Comparison of ENCODE assay signal across 8 mouse cellular contexts in genomic region chr2:167634338-167634770, GRCm38 (mm10). TPM values are rescaled to one million over a fixed set of nuclear protein-coding genes. Genes with fewer than 3 reads are reported as not detected.
DNase-seq lines count a peak whose midpoint lies in the region; ATAC-seq and TF ChIP-seq lines count a peak whose summit lies in the region.

No protein-coding gene starts in this region.

- no peaks in the 10 kb centered on the region for H3K27me3 ChIP-seq in kidney, embryonic 14.5 days (ENCODE audit: control insufficient read depth, insufficient read depth, low read length)
- H3K27me3 ChIP-seq in limb, embryonic 15.5 days, result no peaks in the 10 kb centered on the region

- peak overlapping the region; percentile 38 for H3K4me3 ChIP-seq in bone marrow macrophage, adult 2 months (ENCODE audit: insufficient read depth, low read length)
- H3K4me3 ChIP-seq in embryonic fibroblast, embryonic 13.5 days (ENCODE audit: insufficient read depth, low read length), result 0 out of 2 replicates have a peak overlapping the region, but pooled peaks have one; percentile 18
- peak overlapping the region; percentile 20 for H3K4me3 ChIP-seq in kidney, embryonic 14.5 days (ENCODE audit: low read length)
- H3K4me3 ChIP-seq in limb, embryonic 15.5 days, result peak overlapping the region; percentile 36

- peak overlapping the region; percentile 63 for H3K27ac ChIP-seq in bone marrow macrophage, adult 2 months (ENCODE audit: insufficient read depth, low read depth, low read length)
- H3K27ac ChIP-seq in embryonic fibroblast, embryonic 13.5 days (ENCODE audit: insufficient read depth, low read length), result peak overlapping the region; percentile 70
- H3K27ac ChIP-seq in kidney, embryonic 14.5 days (ENCODE audit: low read depth, low read length), result no peak overlapping the region
- peak overlapping the region; percentile 83 for H3K27ac ChIP-seq in limb, embryonic 15.5 days

- DNase-seq in A20 (ENCODE audit: low read depth, low spot score), result peak; percentile 99
- DNase-seq in heart, adult 9 months (ENCODE audit: low spot score in 2 of 2), result peak; percentile 93 to 97
- peak; percentile 87 to 90 for DNase-seq in monocyte, adult 2 months (ENCODE audit: low read depth in 1 of 2, low spot score in 2 of 2)
- peak; percentile 96 to 98 for DNase-seq in spleen, postnatal 36 days (ENCODE audit: low spot score in 2 of 2)

- H3K4me1 ChIP-seq in bone marrow macrophage, adult 2 months (ENCODE audit: control insufficient read depth, insufficient read depth, low read length), result peaks cover 31% of the 10 kb centered on the region
- H3K4me1 ChIP-seq in embryonic fibroblast, embryonic 13.5 days (ENCODE audit: control insufficient read depth, insufficient read depth, low read length), result peaks cover 11% of the 10 kb centered on the region; the same call in 1 of the 2 replicates
- peaks cover 20% of the 10 kb centered on the region for H3K4me1 ChIP-seq in kidney, embryonic 14.5 days (ENCODE audit: control insufficient read depth, insufficient read depth, low read length)
- H3K4me1 ChIP-seq in limb, embryonic 15.5 days, result peaks cover 38% of the 10 kb centered on the region

- H3K36me3 ChIP-seq in kidney, embryonic 14.5 days (ENCODE audit: control insufficient read depth, insufficient read depth, low read length), result no peaks in the 10 kb centered on the region
- H3K36me3 ChIP-seq in limb, embryonic 15.5 days, result no peaks in the 10 kb centered on the region

- peak overlapping the region; percentile 37 for H3K4me2 ChIP-seq in kidney, embryonic 14.5 days (replicated peaks; ENCODE audit: low read depth, low read length)
- H3K4me2 ChIP-seq in limb, embryonic 15.5 days, result peak overlapping the region; percentile 63

- ATAC-seq in kidney, embryonic 14.5 days (ENCODE audit: low FRiP score, low TSS enrichment), result peak; percentile 74
- ATAC-seq in limb, embryonic 15.5 days (ENCODE audit: insufficient number of reproducible peaks, low FRiP score, low TSS enrichment, low read depth), result peak; percentile 78

- TF ChIP-seq CTCF in bone marrow macrophage, adult 2 months (IDR thresholded peaks at IDR 0.05; ENCODE audit: low read depth, low read length), result no peak
- no peak for TF ChIP-seq CTCF in embryonic fibroblast, embryonic 13.5 days (IDR thresholded peaks at IDR 0.05; ENCODE audit: borderline replicate concordance, insufficient read depth, low read length)

- 0% methylated on average over 15 of the region's 15 CpGs for WGBS in kidney, embryonic 14.5 days
- WGBS in limb, embryonic 15.5 days, result under 1% methylated on average over 15 of the region's 15 CpGs

- H3K9me3 ChIP-seq in kidney, embryonic 14.5 days (ENCODE audit: control insufficient read depth, low read length), result no peaks in the 10 kb centered on the region
- no peaks in the 10 kb centered on the region for H3K9me3 ChIP-seq in limb, embryonic 15.5 days

- H3K9ac ChIP-seq in kidney, embryonic 14.5 days (ENCODE audit: low read depth, low read length), result peak overlapping the region; percentile 36; the same call in 1 of the 2 replicates
- peak overlapping the region; percentile 23; the same call in 1 of the 2 replicates for H3K9ac ChIP-seq in limb, embryonic 15.5 days

- TF ChIP-seq POLR2A in bone marrow macrophage, adult 2 months (IDR thresholded peaks at IDR 0.05; ENCODE audit: borderline replicate concordance, low read depth, low read length), result no peak
- peak; percentile 55; the same call in 1 of the 2 replicates for TF ChIP-seq POLR2A in embryonic fibroblast, embryonic 13.5 days (IDR thresholded peaks at IDR 0.05; ENCODE audit: low read depth, low read length)

RNA-seq across cellular contexts. Expression of gene Ube2v1, which starts 2.5 kb away (rescaled TPM):
- 132 and 166 TPM in 2 replicates for polyA plus RNA-seq in bone marrow macrophage, adult 2 months (2012; ENCODE audit: insufficient read depth, insufficient read length, missing spikeins)
- polyA plus RNA-seq in embryonic fibroblast, embryonic 13.5 days (2011; ENCODE audit: insufficient read length, low read depth, missing spikeins), result 227 and 265 TPM in 2 replicates
- polyA plus RNA-seq in kidney, embryonic 14.5 days (2014; fragmentation: Nextera tagmentation; extraction: Ambion mirVana), result 212 and 283 TPM in 2 replicates
- 289 and 315 TPM in 2 replicates for polyA plus RNA-seq in limb, embryonic 15.5 days (2015; fragmentation: Nextera tagmentation; extraction: Ambion mirVana)

RNA-seq across cellular contexts. Expression of gene Gm20431, which starts 26.9 kb away (rescaled TPM):
- 13.5 and 19.6 TPM in 2 replicates for polyA plus RNA-seq in bone marrow macrophage, adult 2 months (2012; ENCODE audit: insufficient read depth, insufficient read length, missing spikeins)
- polyA plus RNA-seq in embryonic fibroblast, embryonic 13.5 days (2011; ENCODE audit: insufficient read length, low read depth, missing spikeins), result 6.0 and 17.3 TPM in 2 replicates
- 5.6 and 6.1 TPM in 2 replicates for polyA plus RNA-seq in kidney, embryonic 14.5 days (2014; fragmentation: Nextera tagmentation; extraction: Ambion mirVana)
- 3.9 and 9.4 TPM in 2 replicates for polyA plus RNA-seq in limb, embryonic 15.5 days (2015; fragmentation: Nextera tagmentation; extraction: Ambion mirVana)

RNA-seq across cellular contexts. Expression of gene Cebpb, which starts 54.4 kb away (rescaled TPM):
- 109 and 122 TPM in 2 replicates for polyA plus RNA-seq in bone marrow macrophage, adult 2 months (2012; ENCODE audit: insufficient read depth, insufficient read length, missing spikeins)
- 43.4 and 44.0 TPM in 2 replicates for polyA plus RNA-seq in embryonic fibroblast, embryonic 13.5 days (2011; ENCODE audit: insufficient read length, low read depth, missing spikeins)
- polyA plus RNA-seq in kidney, embryonic 14.5 days (2014; fragmentation: Nextera tagmentation; extraction: Ambion mirVana), result 7.7 and 8.3 TPM in 2 replicates
- polyA plus RNA-seq in limb, embryonic 15.5 days (2015; fragmentation: Nextera tagmentation; extraction: Ambion mirVana), result 20.5 and 25.0 TPM in 2 replicates

RNA-seq across cellular contexts. Expression of gene Tmem189, which starts 55.3 kb away (rescaled TPM):
- 129 and 138 TPM in 2 replicates for polyA plus RNA-seq in bone marrow macrophage, adult 2 months (2012; ENCODE audit: insufficient read depth, insufficient read length, missing spikeins)
- 31.3 and 37.9 TPM in 2 replicates for polyA plus RNA-seq in embryonic fibroblast, embryonic 13.5 days (2011; ENCODE audit: insufficient read length, low read depth, missing spikeins)
- 37.9 and 52.8 TPM in 2 replicates for polyA plus RNA-seq in kidney, embryonic 14.5 days (2014; fragmentation: Nextera tagmentation; extraction: Ambion mirVana)
- 36.2 and 40.1 TPM in 2 replicates for polyA plus RNA-seq in limb, embryonic 15.5 days (2015; fragmentation: Nextera tagmentation; extraction: Ambion mirVana)
